Comparison of ENCODE assay signal across 8 mouse cellular contexts in the genomic region with DNA sequence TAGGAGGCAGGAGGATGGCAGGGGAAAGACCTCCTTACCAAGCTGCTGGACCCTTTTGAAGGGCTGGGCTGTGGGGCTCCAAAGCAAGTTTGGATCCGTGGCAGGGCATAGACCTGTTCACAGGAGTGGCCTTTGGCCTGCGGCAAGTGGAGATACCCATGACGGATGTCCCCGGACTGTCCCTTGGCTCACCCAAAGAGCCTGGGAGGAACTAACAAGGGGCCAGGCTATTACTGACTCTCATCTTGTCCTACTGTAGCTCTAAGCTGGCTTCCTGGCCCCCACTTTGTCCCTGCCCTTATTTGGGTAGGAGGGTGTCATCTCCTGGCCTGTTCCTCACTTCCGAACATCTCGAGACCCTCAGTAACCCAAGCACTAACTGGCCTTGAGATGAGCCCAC. TPM values are rescaled to one million over a fixed set of nuclear protein-coding genes. Genes with fewer than 3 reads are reported as not detected.
A peak's percentile ranks its signal among the peaks of the same experiment; 100 is the strongest.
DNase-seq lines count a peak whose midpoint lies in the region; ATAC-seq and TF ChIP-seq lines count a peak whose summit lies in the region.

No protein-coding gene starts in this region.

- H3K4me2 ChIP-seq in CH12.LX (ENCODE audit: insufficient read depth, low read depth, poor library complexity, severe bottlenecking): peak overlapping the region; percentile 85
- peak overlapping the region; percentile 32 for H3K4me2 ChIP-seq in hindbrain, embryonic 14.5 days (replicated peaks)
- peak overlapping the region; percentile 61 for H3K4me2 ChIP-seq in lung, postnatal 0 days (replicated peaks; ENCODE audit: low read depth, low read length)

- no peaks in the 10 kb centered on the region for H3K79me2 ChIP-seq in heart, adult 2 months (replicated peaks; ENCODE audit: control insufficient read depth, insufficient read depth, low read length)
- H3K79me2 ChIP-seq in CH12.LX (replicated peaks; ENCODE audit: control insufficient read depth, extremely low read depth, insufficient read depth, poor library complexity, severe bottlenecking): peaks cover 82% of the 10 kb centered on the region

- no peak for TF ChIP-seq RAD21 in CH12.LX (IDR thresholded peaks at IDR 0.05; ENCODE audit: low read depth, low read length)

- dilution Hi-C loops in CH12.LX (cut with MboI; ENCODE audit: extremely low pct_ligation_motif_present, extremely low pct_unique_long_range_greater_than_20kb, low sequenced_read_pairs): no loop called here

- intact Hi-C loops in heart, adult 2 months (cut with DNase I): loop anchor here (10.0 kb wide), 1 partner anchor 888 kb away; a partner anchor contains a TSS

- no peak for DNase-seq in heart, adult 2 months
- no peak for DNase-seq in heart, adult 18-20 months
- peak; percentile 29 for DNase-seq in CH12.LX (ENCODE audit: extremely low read depth)
- no peak for DNase-seq in hindbrain, embryonic 14.5 days (ENCODE audit: low spot score)
- DNase-seq in lung, postnatal 0 days (ENCODE audit: low spot score): peak; percentile 63
- DNase-seq in frontal cortex, postnatal 10 days (ENCODE audit: low spot score in 2 of 2): no peak
- DNase-seq in T-cell, adult 2 months (ENCODE audit: low spot score): no peak
- no peak for DNase-seq in left cerebral cortex, adult 18-20 months (ENCODE audit: low spot score in 2 of 2)

- H3K27me3 ChIP-seq in heart, adult 2 months (ENCODE audit: control insufficient read depth, insufficient read depth, low read length): no peaks in the 10 kb centered on the region
- H3K27me3 ChIP-seq in CH12.LX (replicated peaks): no peaks in the 10 kb centered on the region
- H3K27me3 ChIP-seq in hindbrain, embryonic 14.5 days (ENCODE audit: control insufficient read depth, insufficient read depth, low read length): no peaks in the 10 kb centered on the region
- H3K27me3 ChIP-seq in lung, postnatal 0 days (replicated peaks; ENCODE audit: insufficient read depth, low read length): no peaks in the 10 kb centered on the region

- 24% methylated on average over 6 of the region's 6 CpGs for WGBS in heart, adult 2 months
- 67% methylated on average over 6 of the region's 6 CpGs for WGBS in hindbrain, embryonic 14.5 days
- WGBS in lung, postnatal 0 days: 13% methylated on average over 6 of the region's 6 CpGs

- peak overlapping the region; percentile 57 for H3K4me3 ChIP-seq in heart, adult 2 months
- peak overlapping the region; percentile 69 to 77 (median 70) for H3K4me3 ChIP-seq in CH12.LX (replicated peaks in 1 of 3; ENCODE audit: low read depth in 2 of 3, low read length in 2 of 3, poor library complexity in 1 of 3)
- no peak overlapping the region; the same call in 1 of the 2 replicates for H3K4me3 ChIP-seq in hindbrain, embryonic 14.5 days (replicated peaks; ENCODE audit: low read length)
- peak overlapping the region; percentile 36 for H3K4me3 ChIP-seq in lung, postnatal 0 days (ENCODE audit: low read depth, low read length)

- no peak for TF ChIP-seq CTCF in heart, adult 2 months (IDR thresholded peaks at IDR 0.05)
- TF ChIP-seq CTCF in CH12.LX (conservative IDR thresholded peaks at IDR 0.05 in 1 of 2, IDR thresholded peaks at IDR 0.05 in 1 of 2; ENCODE audit: low read depth in 2 of 2, low read length in 2 of 2): no peak
- TF ChIP-seq CTCF in lung, postnatal 0 days (IDR thresholded peaks at IDR 0.05): no peak

- H3K36me3 ChIP-seq in heart, adult 2 months (ENCODE audit: control insufficient read depth, insufficient read depth, low read length): no peaks in the 10 kb centered on the region
- H3K36me3 ChIP-seq in CH12.LX (replicated peaks in 1 of 2; ENCODE audit: control insufficient read depth in 1 of 2, insufficient read depth in 1 of 2, low read length in 1 of 2): peaks cover 16 to 31% of the 10 kb centered on the region in 2 experiments
- no peaks in the 10 kb centered on the region for H3K36me3 ChIP-seq in hindbrain, embryonic 14.5 days (replicated peaks; ENCODE audit: control insufficient read depth, insufficient read depth)
- H3K36me3 ChIP-seq in lung, postnatal 0 days (ENCODE audit: insufficient read depth, low read length): no peaks in the 10 kb centered on the region; the same call in 1 of the 2 replicates

- H3K4me1 ChIP-seq in heart, adult 2 months (ENCODE audit: control insufficient read depth, insufficient read depth, low read length): peaks cover 23% of the 10 kb centered on the region
- peaks cover 38 to 85% of the 10 kb centered on the region in 2 experiments for H3K4me1 ChIP-seq in CH12.LX (ENCODE audit: control insufficient read depth in 1 of 2, insufficient read depth in 2 of 2)
- H3K4me1 ChIP-seq in hindbrain, embryonic 14.5 days (replicated peaks; ENCODE audit: control insufficient read depth, insufficient read depth, low read length): peaks cover 34% of the 10 kb centered on the region
- peaks cover 19% of the 10 kb centered on the region for H3K4me1 ChIP-seq in lung, postnatal 0 days (ENCODE audit: insufficient read depth, low read depth, low read length)

- peaks cover 11% of the 10 kb centered on the region for H3K9me3 ChIP-seq in CH12.LX (replicated peaks; ENCODE audit: low read length)
- H3K9me3 ChIP-seq in hindbrain, embryonic 14.5 days (ENCODE audit: control insufficient read depth, low read length): no peaks in the 10 kb centered on the region
- H3K9me3 ChIP-seq in lung, postnatal 0 days (ENCODE audit: low read length): no peaks in the 10 kb centered on the region

- ATAC-seq in hindbrain, embryonic 14.5 days (ENCODE audit: low FRiP score): 0 out of 2 replicates have a peak, but pooled peaks have one; percentile 9
- ATAC-seq in lung, postnatal 0 days: peak; percentile 23

- peak overlapping the region; percentile 98 for H3K27ac ChIP-seq in heart, adult 2 months
- peak overlapping the region; percentile 95 for H3K27ac ChIP-seq in CH12.LX (ENCODE audit: insufficient read depth, low read depth)
- peak overlapping the region; percentile 68 for H3K27ac ChIP-seq in hindbrain, embryonic 14.5 days
- H3K27ac ChIP-seq in lung, postnatal 0 days (ENCODE audit: low read length): peak overlapping the region; percentile 94

- TF ChIP-seq POLR2A in heart, adult 2 months (IDR thresholded peaks at IDR 0.05; ENCODE audit: insufficient read depth, low read depth, low read length): no peak
- TF ChIP-seq POLR2A in CH12.LX (IDR thresholded peaks at IDR 0.05; ENCODE audit: low read depth, low read length): no peak

- TF ChIP-seq EP300 in heart, adult 2 months (IDR thresholded peaks at IDR 0.05; ENCODE audit: insufficient read depth, low read depth, low read length): no peak
- TF ChIP-seq EP300 in CH12.LX (IDR thresholded peaks at IDR 0.05; ENCODE audit: low read length): no peak
- no peak for TF ChIP-seq EP300 in lung, postnatal 0 days (IDR thresholded peaks at IDR 0.05)

- in situ Hi-C loops in CH12.LX (cut with MboI; ENCODE audit: low pct_ligation_motif_present, low pct_unique_long_range_greater_than_20kb, low sequenced_read_pairs): loop anchor here (10.0 to 25.0 kb wide), 4 partner anchors 48 to 535 kb away; a partner anchor contains a TSS

- peak overlapping the region; percentile 66 for H3K9ac ChIP-seq in heart, adult 2 months (ENCODE audit: low read depth, low read length)
- H3K9ac ChIP-seq in CH12.LX (ENCODE audit: insufficient read depth, low read depth): peak overlapping the region; percentile 97
- H3K9ac ChIP-seq in hindbrain, embryonic 14.5 days: peak overlapping the region; percentile 25; the same call in 1 of the 2 replicates
- peak overlapping the region; percentile 37 for H3K9ac ChIP-seq in lung, postnatal 0 days (replicated peaks; ENCODE audit: low read depth)

TF ChIP-seq in CH12.LX, 34 proteins besides CTCF, POLR2A, EP300 and RAD21 (continues in another document):
- 0 out of 2 replicates have a peak, but pooled peaks have one; percentile 1 for TF ChIP-seq CHD2 (IDR thresholded peaks at IDR 0.05; ENCODE audit: low read length)
- TF ChIP-seq BHLHE40 (IDR thresholded peaks at IDR 0.05; ENCODE audit: low read depth, low read length): no peak

RNA-seq across cellular contexts. Expression of a gene that starts 0.6 kb away (rescaled TPM):
- 1 to 10 TPM; 3.5 to 3.9 TPM for total RNA-seq in heart, adult 2 months (2021)
- polyA plus RNA-seq in heart, adult 2 months (2012; rRNA removed): 3.4 and 4.8 TPM in 2 replicates
- 1 to 10 TPM; 3.5 to 7.3 TPM for total RNA-seq in heart, adult 18-20 months (2021)
- total RNA-seq in CH12.LX (2012; rRNA removed) (19.3 and 28.0 TPM in 2 replicates), CH12.LX (2014; rRNA removed) (5.1 and 6.5 TPM in 2 replicates)
- 28.5 and 37.5 TPM in 2 replicates for polyA plus RNA-seq in CH12.LX (2012; ENCODE audit: insufficient read length, low read depth)
- polyA plus RNA-seq in hindbrain, embryonic 14.5 days (2014; fragmentation: Nextera tagmentation; extraction: Ambion mirVana): 3.9 and 4.6 TPM in 2 replicates
- 5.7 and 6.4 TPM in 2 replicates for polyA plus RNA-seq in lung, postnatal 0 days (2015; fragmentation: Nextera tagmentation; extraction: Ambion mirVana)
- 1 to 10 TPM; 3.3 TPM for total RNA-seq in left cerebral cortex, adult 18-20 months (2021)

RNA-seq across cellular contexts. Expression of a gene that starts 40.3 kb away (rescaled TPM):
- not detected for total RNA-seq in heart, adult 2 months (2021)
- polyA plus RNA-seq in heart, adult 2 months (2012; rRNA removed): 0.73 TPM in 1 of 2 replicates, not detected in the other
- under 1 TPM in 1 of 2 experiments, not detected in 1; 0.82 TPM for total RNA-seq in heart, adult 18-20 months (2021)
- total RNA-seq in CH12.LX (2012; rRNA removed): not detected in 2 replicates
- total RNA-seq in CH12.LX (2014; rRNA removed): not detected in 2 replicates
- 0.53 TPM in 1 of 2 replicates, not detected in the other for polyA plus RNA-seq in CH12.LX (2012; ENCODE audit: insufficient read length, low read depth)
- polyA plus RNA-seq in hindbrain, embryonic 14.5 days (2014; fragmentation: Nextera tagmentation; extraction: Ambion mirVana): not detected in 2 replicates
- polyA plus RNA-seq in lung, postnatal 0 days (2015; fragmentation: Nextera tagmentation; extraction: Ambion mirVana): 0.21 and 0.46 TPM in 2 replicates
- total RNA-seq in left cerebral cortex, adult 18-20 months (2021): not detected

RNA-seq across cellular contexts. Expression of a gene that starts 46.6 kb away (rescaled TPM):
- total RNA-seq in heart, adult 2 months (2021): 1 to 10 TPM; 2.7 to 3.6 TPM
- 0.41 TPM in 1 of 2 replicates, not detected in the other for polyA plus RNA-seq in heart, adult 2 months (2012; rRNA removed)
- total RNA-seq in heart, adult 18-20 months (2021): 1 to 10 TPM; 2.2 to 3.1 TPM
- total RNA-seq in CH12.LX (2012; rRNA removed) (not detected in 2 replicates), CH12.LX (2014; rRNA removed) (not detected in 2 replicates)
- 0.30 and 0.33 TPM in 2 replicates for polyA plus RNA-seq in CH12.LX (2012; ENCODE audit: insufficient read length, low read depth)
- polyA plus RNA-seq in hindbrain, embryonic 14.5 days (2014; fragmentation: Nextera tagmentation; extraction: Ambion mirVana): not detected in 2 replicates
- polyA plus RNA-seq in lung, postnatal 0 days (2015; fragmentation: Nextera tagmentation; extraction: Ambion mirVana): 0.21 TPM in 1 of 2 replicates, not detected in the other
- total RNA-seq in left cerebral cortex, adult 18-20 months (2021): not detected

RNA-seq across cellular contexts. Expression of a gene that starts 58.2 kb away (rescaled TPM):
- under 1 TPM; 0.41 to 0.65 TPM for total RNA-seq in heart, adult 2 months (2021)
- 3.0 and 4.2 TPM in 2 replicates for polyA plus RNA-seq in heart, adult 2 months (2012; rRNA removed)
- 1 to 10 TPM in 1 of 2 experiments, under 1 TPM in 1; 0.84 to 3.7 TPM for total RNA-seq in heart, adult 18-20 months (2021)
- total RNA-seq in CH12.LX (2012; rRNA removed) (not detected in 2 replicates), CH12.LX (2014; rRNA removed) (not detected in 2 replicates)
- not detected in 2 replicates for polyA plus RNA-seq in CH12.LX (2012; ENCODE audit: insufficient read length, low read depth)
- not detected in 2 replicates for polyA plus RNA-seq in hindbrain, embryonic 14.5 days (2014; fragmentation: Nextera tagmentation; extraction: Ambion mirVana)
- polyA plus RNA-seq in lung, postnatal 0 days (2015; fragmentation: Nextera tagmentation; extraction: Ambion mirVana): 4.0 and 5.7 TPM in 2 replicates
- total RNA-seq in left cerebral cortex, adult 18-20 months (2021): not detected

Comparison
In these comparisons a context has a peak if more than half of its experiments do, and no peak if none do; other contexts are left out.
1. DNase-seq: peak in CH12.LX (single experiment) and lung, postnatal 0 days (single experiment); none in heart, adult 2 months (0 of 2), heart, adult 18-20 months (0 of 2), hindbrain, embryonic 14.5 days (single experiment), frontal cortex, postnatal 10 days (0 of 2), T-cell, adult 2 months (single experiment) and left cerebral cortex, adult 18-20 months (0 of 2).
2. H3K9ac ChIP-seq: peak in every context shown above with its lines; median percentile 97 in CH12.LX; 66 in heart, adult 2 months; 37 in lung, postnatal 0 days; 25 in hindbrain, embryonic 14.5 days.
3. H3K4me2 ChIP-seq: peak in every context shown above with its lines; median percentile 85 in CH12.LX; 61 in lung, postnatal 0 days; 32 in hindbrain, embryonic 14.5 days.
4. Peak in every context shown above with its lines, with median percentiles within 50 percentile points of each other: H3K27ac ChIP-seq.